Mouse (Mus musculus): Measurements from ENCODE around the gene Cdk7.

The Cdk7 gene

GRCm38 (mm10) chr13:100724051-100724754 lies 6.5 kb downstream of the Cdk7 start:
- no peak for DNase-seq

DNA sequence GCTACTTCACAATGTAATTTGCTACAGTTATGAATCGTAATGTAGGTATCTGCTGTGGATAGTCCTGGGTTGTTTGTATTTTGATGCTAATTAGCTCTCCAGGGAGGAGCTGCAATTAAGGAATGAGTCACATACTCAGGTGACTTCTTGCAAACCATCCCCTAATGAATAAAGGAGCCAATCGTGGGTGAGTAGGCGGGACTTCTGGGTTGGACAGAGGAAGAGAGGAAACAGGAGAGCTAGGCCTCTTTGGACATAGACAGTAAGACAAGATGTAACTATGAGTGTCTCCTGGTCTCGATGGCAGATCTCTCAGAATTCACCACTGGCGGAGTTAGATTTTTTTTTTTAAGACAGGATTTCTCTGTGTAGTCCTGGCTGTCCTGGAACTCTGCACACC lies 9.1 kb downstream of the Cdk7 start:
- DNase-seq, result no peak

DNA sequence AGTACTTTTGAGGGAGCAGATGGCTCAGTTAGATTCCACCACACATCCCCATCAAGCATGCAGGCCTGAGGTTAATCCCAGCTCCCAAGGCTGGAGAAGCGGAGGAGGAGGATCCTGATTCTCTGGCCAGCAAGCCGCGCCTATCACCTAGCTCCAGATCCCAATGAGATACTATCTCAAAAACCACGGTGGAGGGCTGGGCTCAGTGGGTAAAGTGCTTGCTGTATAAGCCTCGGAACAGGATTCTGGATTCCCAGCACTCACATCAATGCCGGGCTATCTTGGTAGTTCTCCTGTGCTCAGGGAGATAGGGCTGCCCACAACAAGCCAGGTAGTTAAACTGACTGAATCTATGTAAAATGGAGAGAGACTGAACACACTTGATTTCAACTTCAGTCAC lies 15.3 kb downstream of the Cdk7 start:
- DNase-seq, result no peak

DNA sequence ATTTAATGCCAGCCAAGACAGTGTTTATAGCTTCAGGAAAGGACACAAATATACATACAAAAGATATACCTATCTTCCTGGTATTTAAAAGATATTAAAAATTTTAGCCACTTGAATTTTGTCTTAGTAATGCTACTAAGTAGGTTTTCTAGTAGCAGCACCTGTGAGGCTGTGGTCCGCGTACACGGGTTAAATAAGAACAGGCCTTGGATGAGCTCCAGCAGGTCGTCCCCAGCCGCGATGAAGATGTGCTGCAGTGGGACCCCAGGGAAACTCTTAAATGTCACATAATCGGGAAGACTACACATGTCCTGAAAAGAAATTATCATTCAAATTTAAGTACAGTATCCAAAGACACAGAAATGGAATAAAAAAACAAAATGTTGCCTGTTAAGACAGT lies 24.5 kb downstream of the Cdk7 start:
- DNase-seq, result no peak

DNA sequence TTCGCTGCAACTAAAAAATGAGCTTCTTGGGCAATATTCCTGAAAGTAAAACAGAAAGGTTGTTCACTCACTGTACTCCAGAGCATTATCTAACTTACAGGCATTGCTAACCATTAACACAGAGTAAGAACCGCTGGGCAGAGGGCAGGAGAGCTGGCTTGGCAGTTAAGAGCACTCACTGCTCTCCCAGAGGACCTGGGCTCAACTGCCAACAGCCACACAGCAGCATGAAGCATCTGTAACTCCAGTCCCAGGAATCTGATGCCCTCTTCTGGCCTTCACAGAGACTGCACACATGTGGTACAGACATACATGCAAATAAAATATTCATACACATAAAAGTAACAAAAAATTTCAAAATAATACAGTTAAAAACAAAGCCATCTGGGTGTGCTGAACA lies 27.3 kb downstream of the Cdk7 start:
- DNase-seq, result no peak

- DNase-seq, result no peak
These were observed 31.9 kb downstream of the Cdk7 start for GRCm38 (mm10) chr13:100698866-100699265.

- no peak for DNase-seq
These were observed 33.2 kb downstream of the Cdk7 start for GRCm38 (mm10) chr13:100697541-100697940.

- DNase-seq, result no peak
These were observed 43.2 kb downstream of the Cdk7 start for GRCm38 (mm10) chr13:100687513-100687912.

- no peak for DNase-seq
These were observed 46.4 kb downstream of the Cdk7 start for GRCm38 (mm10) chr13:100684355-100684754.

- no peak for DNase-seq
These were observed 47.9 kb downstream of the Cdk7 start for GRCm38 (mm10) chr13:100682837-100683236.

- no peak for DNase-seq
These were observed 49.1 kb downstream of the Cdk7 start for GRCm38 (mm10) chr13:100681615-100682014.

- no peak for DNase-seq
These were observed 54.7 kb downstream of the Cdk7 start for GRCm38 (mm10) chr13:100675936-100676635.

- DNase-seq, result no peak
These were observed 60.5 kb downstream of the Cdk7 start for GRCm38 (mm10) chr13:100670181-100670741.

DNA sequence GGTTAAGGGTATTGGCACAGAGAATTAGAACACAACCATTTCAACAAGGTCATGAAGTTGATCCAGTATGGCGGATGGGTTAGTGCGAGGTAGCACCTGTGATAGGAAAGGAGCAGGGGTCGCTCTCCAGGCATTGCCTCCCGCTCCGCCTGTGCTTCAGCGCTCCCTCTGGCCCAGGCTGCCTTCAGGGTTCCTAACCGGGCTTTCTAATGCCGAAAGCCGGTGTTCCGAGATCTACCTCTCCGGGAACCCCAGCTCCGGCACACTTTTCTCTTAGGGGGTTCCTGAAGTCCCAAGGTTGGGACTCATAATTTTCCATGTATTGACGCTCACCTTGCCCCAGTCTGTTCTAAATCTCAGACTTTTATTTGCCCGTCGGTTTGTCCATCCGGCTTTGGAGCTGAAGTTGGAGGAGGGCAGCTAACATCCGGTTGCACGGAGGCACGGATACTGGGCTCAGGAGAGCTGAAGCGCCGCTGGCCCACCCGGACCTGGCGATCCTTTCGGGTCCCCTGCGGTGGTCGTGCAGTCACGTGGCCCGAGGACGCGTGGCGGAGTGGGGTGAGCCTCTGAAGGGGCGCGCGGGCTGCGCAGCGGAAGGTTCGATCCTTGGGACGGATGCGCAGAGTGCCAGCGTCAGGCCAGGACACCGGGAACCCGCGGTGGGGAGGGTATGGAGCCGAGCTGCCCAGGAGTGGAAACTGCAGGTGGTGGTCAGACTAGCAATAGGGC lies 61.3 kb downstream of the Cdk7 start, which contains the start of gene Ccdc125:
TSS of gene Ccdc125 (plus strand) at position 427 of the 732 bp plus-strand sequence.
- peak; percentile 40 for DNase-seq

DNA sequence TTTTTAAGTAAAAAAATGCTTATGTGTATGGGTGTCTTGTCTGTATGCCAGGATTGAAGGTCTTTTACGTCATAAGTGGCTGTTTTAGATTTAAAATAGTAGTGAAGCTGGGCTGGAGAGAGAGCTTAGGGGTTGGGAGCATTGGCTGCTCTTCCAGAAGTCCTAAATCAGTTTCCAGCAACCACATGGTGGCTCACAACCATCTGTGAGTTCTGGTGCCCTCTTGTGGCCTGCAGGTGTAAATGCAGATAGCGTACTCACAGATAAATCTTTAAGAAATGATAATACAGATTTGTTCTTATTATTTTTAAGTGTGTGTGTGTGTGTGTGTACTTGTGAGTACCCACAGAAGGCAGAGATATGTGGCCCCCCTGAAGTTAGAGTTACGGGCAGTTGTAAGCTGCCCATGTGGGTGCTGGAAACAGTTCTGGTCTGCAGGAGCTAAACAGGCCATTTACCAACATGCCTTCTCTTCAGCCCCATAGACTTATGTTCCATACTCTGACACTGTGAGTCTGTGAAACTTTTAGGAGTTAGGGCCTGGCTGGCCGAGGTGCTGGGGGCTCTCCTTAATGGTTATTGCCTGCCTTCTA lies 70.8 kb downstream of the Cdk7 start:
- peak; percentile 43 for DNase-seq

- no peak for DNase-seq
These were observed 72.6 kb downstream of the Cdk7 start for GRCm38 (mm10) chr13:100658091-100658490.
